Mouse (Mus musculus): ENCODE results near the gene Mtif3.

Mtif3 gene

DNA sequence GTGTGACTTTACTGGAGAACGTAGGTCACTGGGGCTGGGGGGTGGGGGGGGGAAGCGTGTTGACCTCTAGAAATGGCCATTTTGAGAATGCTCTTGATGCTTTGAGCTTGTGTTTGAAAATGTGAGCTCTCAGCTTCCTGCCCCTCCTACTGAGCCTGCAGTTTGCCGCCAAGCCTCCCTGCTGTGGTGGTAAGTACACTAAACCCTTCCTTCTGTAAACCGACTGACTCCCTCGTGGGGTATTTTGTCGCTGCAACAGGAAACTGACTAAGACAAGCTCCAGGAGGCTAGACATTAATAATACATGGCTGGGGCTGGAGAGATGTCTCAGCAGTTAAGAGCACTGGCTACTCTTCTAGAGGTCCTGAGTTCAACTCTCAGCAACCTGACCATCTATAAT is 46.8 kb downstream of the Mtif3 start:
- Histone ChIP-seq H3K36me3 (ENCODE audit: insufficient read depth, low read length) (no peaks in the 10 kb centered on the region), H3K4me3 (replicated peaks; ENCODE audit: low read length) (0 out of 2 replicates have a peak overlapping the region, but pooled peaks have one; percentile 21), H3K27me3 (ENCODE audit: insufficient read depth, low read length) (no peaks in the 10 kb centered on the region), H3K4me1 (replicated peaks; ENCODE audit: low read depth, low read length) (peaks cover 84% of the 10 kb centered on the region), H3K9me3 (ENCODE audit: low read length) (no peaks in the 10 kb centered on the region)
- no peak for TF ChIP-seq NANOG (IDR thresholded peaks at IDR 0.05; ENCODE audit: borderline replicate concordance, low read length)
- no peak for TF ChIP-seq CTCF (conservative IDR thresholded peaks at IDR 0.05; ENCODE audit: low read length)
- no peak for TF ChIP-seq POU5F1 (IDR thresholded peaks at IDR 0.05; ENCODE audit: borderline replicate concordance, low read length)

DNA sequence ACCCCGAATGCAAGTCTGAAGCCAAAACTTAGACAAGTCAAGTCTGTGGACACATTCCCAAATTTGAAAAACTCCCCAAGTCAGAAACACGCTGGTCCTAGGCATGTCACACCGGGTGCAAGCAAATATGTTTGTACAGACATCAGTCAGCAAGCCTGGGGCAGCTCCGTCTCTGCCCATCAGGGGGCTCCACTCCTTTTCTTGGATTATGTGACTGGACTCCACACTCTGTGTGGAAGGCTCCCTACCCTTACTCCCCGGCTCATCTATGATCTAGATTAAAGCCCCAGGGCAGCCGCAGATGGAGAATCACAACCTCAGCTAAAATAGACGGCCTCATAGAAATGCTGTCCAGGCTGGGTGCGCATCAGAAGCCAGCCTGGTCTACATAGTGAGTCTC is 47.3 kb downstream of the Mtif3 start:
- Histone ChIP-seq H3K9me3 (ENCODE audit: low read length) (no peaks in the 10 kb centered on the region), H3K4me1 (replicated peaks; ENCODE audit: low read depth, low read length) (peaks cover 84% of the 10 kb centered on the region), H3K27me3 (ENCODE audit: insufficient read depth, low read length) (no peaks in the 10 kb centered on the region), H3K4me3 (replicated peaks; ENCODE audit: low read length) (0 out of 2 replicates have a peak overlapping the region, but pooled peaks have one; percentile 21), H3K36me3 (ENCODE audit: insufficient read depth, low read length) (no peaks in the 10 kb centered on the region)
- peak; percentile 63 for TF ChIP-seq CTCF (conservative IDR thresholded peaks at IDR 0.05; ENCODE audit: low read length)
- TF ChIP-seq NANOG (IDR thresholded peaks at IDR 0.05; ENCODE audit: borderline replicate concordance, low read length), result no peak

- H3K4me3 ChIP-seq (replicated peaks; ENCODE audit: low read length), result no peak overlapping the region
- H3K27me3 ChIP-seq (ENCODE audit: insufficient read depth, low read length), result peaks cover 3% of the 10 kb centered on the region; the same call in 1 of the 2 replicates
- H3K36me3 ChIP-seq (ENCODE audit: insufficient read depth, low read length), result no peaks in the 10 kb centered on the region
- TF ChIP-seq CTCF (conservative IDR thresholded peaks at IDR 0.05; ENCODE audit: low read length) (peak; percentile 78), POU5F1 (IDR thresholded peaks at IDR 0.05; ENCODE audit: borderline replicate concordance, low read length) (no peak)
- H3K4me1 ChIP-seq (replicated peaks; ENCODE audit: low read depth, low read length), result peaks cover 83% of the 10 kb centered on the region
- H3K9me3 ChIP-seq (ENCODE audit: low read length), result no peaks in the 10 kb centered on the region
Observed at GRCm38 (mm10) chr5:146914088-146914766, 49.4 kb downstream of the Mtif3 start.

GRCm38 (mm10) chr5:146913355-146913754 is 50.2 kb downstream of the Mtif3 start:
- Histone ChIP-seq H3K36me3 (ENCODE audit: insufficient read depth, low read length) (no peaks in the 10 kb centered on the region), H3K9me3 (ENCODE audit: low read length) (no peaks in the 10 kb centered on the region), H3K4me1 (replicated peaks; ENCODE audit: low read depth, low read length) (peaks cover 83% of the 10 kb centered on the region), H3K27me3 (ENCODE audit: insufficient read depth, low read length) (peaks cover 3% of the 10 kb centered on the region; the same call in 1 of the 2 replicates), H3K4me3 (replicated peaks; ENCODE audit: low read length) (no peak overlapping the region)
- no peak for TF ChIP-seq CTCF (conservative IDR thresholded peaks at IDR 0.05; ENCODE audit: low read length)
- TF ChIP-seq NANOG (IDR thresholded peaks at IDR 0.05; ENCODE audit: borderline replicate concordance, low read length), result no peak
- no peak for TF ChIP-seq POU5F1 (IDR thresholded peaks at IDR 0.05; ENCODE audit: borderline replicate concordance, low read length)

GRCm38 (mm10) chr5:146912206-146912605 is 51.4 kb downstream of the Mtif3 start:
- no peak for TF ChIP-seq CTCF (conservative IDR thresholded peaks at IDR 0.05; ENCODE audit: low read length)
- TF ChIP-seq NANOG (IDR thresholded peaks at IDR 0.05; ENCODE audit: borderline replicate concordance, low read length), result no peak
- no peak for TF ChIP-seq POU5F1 (IDR thresholded peaks at IDR 0.05; ENCODE audit: borderline replicate concordance, low read length)
- no peaks in the 10 kb centered on the region for H3K9me3 ChIP-seq (ENCODE audit: low read length)
- peak overlapping the region; percentile 59 for H3K4me3 ChIP-seq (replicated peaks; ENCODE audit: low read length)
- no peaks in the 10 kb centered on the region for H3K36me3 ChIP-seq (ENCODE audit: insufficient read depth, low read length)
- H3K4me1 ChIP-seq (replicated peaks; ENCODE audit: low read depth, low read length), result peaks cover 93% of the 10 kb centered on the region
- peaks cover 3% of the 10 kb centered on the region; the same call in 1 of the 2 replicates for H3K27me3 ChIP-seq (ENCODE audit: insufficient read depth, low read length)

GRCm38 (mm10) chr5:146908629-146909028 is 55.0 kb downstream of the Mtif3 start:
- H3K9me3 ChIP-seq (ENCODE audit: low read length), result no peaks in the 10 kb centered on the region
- no peak overlapping the region for H3K4me3 ChIP-seq (replicated peaks; ENCODE audit: low read length)
- H3K4me1 ChIP-seq (replicated peaks; ENCODE audit: low read depth, low read length), result peaks cover 94% of the 10 kb centered on the region
- H3K36me3 ChIP-seq (ENCODE audit: insufficient read depth, low read length), result no peaks in the 10 kb centered on the region
- H3K27me3 ChIP-seq (ENCODE audit: insufficient read depth, low read length), result peaks cover 3% of the 10 kb centered on the region; the same call in 1 of the 2 replicates
- peak; percentile 81 for TF ChIP-seq CTCF (conservative IDR thresholded peaks at IDR 0.05; ENCODE audit: low read length)
- no peak for TF ChIP-seq NANOG (IDR thresholded peaks at IDR 0.05; ENCODE audit: borderline replicate concordance, low read length)

DNA sequence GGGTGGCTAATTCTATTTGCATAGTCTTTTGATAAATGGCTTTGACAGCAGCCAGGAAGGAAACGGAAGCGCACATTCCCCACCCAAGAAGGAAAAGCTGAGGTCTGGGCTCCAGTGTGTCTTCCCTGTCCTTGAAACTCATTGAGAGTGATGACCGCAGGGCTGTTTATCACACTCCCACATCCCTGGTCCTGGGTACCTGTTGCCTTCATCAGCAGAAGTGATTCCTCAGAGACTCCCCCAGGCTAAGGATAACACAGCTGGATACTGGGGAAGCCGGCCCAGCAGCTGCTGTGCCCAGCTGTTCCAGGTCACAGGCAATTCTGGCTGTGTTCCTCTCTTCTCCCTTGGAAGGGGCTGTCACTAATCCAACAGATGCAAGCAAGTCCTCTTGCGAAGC is 56.1 kb downstream of the Mtif3 start:
- peaks cover 3% of the 10 kb centered on the region; the same call in 1 of the 2 replicates for H3K27me3 ChIP-seq (ENCODE audit: insufficient read depth, low read length)
- peaks cover 93% of the 10 kb centered on the region for H3K4me1 ChIP-seq (replicated peaks; ENCODE audit: low read depth, low read length)
- TF ChIP-seq NANOG (IDR thresholded peaks at IDR 0.05; ENCODE audit: borderline replicate concordance, low read length), result no peak
- TF ChIP-seq POU5F1 (IDR thresholded peaks at IDR 0.05; ENCODE audit: borderline replicate concordance, low read length), result no peak
- no peak for TF ChIP-seq CTCF (conservative IDR thresholded peaks at IDR 0.05; ENCODE audit: low read length)
- no peak overlapping the region for H3K4me3 ChIP-seq (replicated peaks; ENCODE audit: low read length)
- H3K9me3 ChIP-seq (ENCODE audit: low read length), result no peaks in the 10 kb centered on the region
- H3K36me3 ChIP-seq (ENCODE audit: insufficient read depth, low read length), result no peaks in the 10 kb centered on the region

DNA sequence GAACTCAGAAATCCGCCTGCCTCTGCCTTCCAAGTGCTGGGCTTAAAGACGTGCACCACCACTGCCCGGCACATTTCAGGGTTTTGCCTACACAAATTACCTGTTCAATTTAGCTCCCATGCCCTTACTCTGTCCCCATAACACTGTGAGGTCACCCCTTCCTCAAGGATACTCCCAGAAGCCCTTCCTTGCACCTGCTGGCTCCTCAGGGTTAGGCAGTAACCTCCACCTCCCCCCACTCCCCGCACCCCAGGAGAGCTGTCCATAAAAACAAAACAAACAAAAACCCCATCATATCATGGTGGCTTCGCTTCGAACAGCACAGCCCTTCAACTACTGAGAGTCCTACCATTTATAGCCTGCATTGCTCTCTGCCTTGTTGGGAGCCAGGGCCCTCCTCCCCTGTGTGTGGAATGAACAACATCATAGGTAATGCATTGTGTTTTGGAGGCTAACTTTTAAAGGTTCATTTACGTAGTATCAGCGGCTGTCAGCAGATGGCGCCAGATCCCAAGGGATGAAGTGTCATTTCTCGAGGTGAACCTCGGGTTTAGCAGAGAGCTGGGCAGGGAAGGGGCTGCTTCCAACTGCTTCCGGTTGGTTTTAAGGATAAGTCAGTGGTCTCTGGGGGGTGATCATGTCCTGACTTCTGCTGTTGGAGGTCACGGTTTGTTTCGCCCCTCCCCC is 58.0 kb downstream of the Mtif3 start:
- Histone ChIP-seq H3K4me1 (replicated peaks; ENCODE audit: low read depth, low read length) (peaks cover 93% of the 10 kb centered on the region), H3K27me3 (ENCODE audit: insufficient read depth, low read length) (peaks cover 3% of the 10 kb centered on the region; the same call in 1 of the 2 replicates), H3K36me3 (ENCODE audit: insufficient read depth, low read length) (no peaks in the 10 kb centered on the region), H3K4me3 (replicated peaks; ENCODE audit: low read length) (peak overlapping the region; percentile 26; the same call in 1 of the 2 replicates), H3K9me3 (ENCODE audit: low read length) (no peaks in the 10 kb centered on the region)
- TF ChIP-seq CTCF (conservative IDR thresholded peaks at IDR 0.05; ENCODE audit: low read length) (peak; percentile 74), POU5F1 (IDR thresholded peaks at IDR 0.05; ENCODE audit: borderline replicate concordance, low read length) (no peak)
